Mouse (Mus musculus): ENCODE results near the gene C730034F03Rik.
A peak's percentile ranks its signal among the peaks of the same experiment; 100 is the strongest.
"Not testable (repeated sequence)": the region's sequence is repeated elsewhere in the genome, so short reads cannot be mapped to it uniquely, and the experiment has no call there.

The C730034F03Rik gene

DNA sequence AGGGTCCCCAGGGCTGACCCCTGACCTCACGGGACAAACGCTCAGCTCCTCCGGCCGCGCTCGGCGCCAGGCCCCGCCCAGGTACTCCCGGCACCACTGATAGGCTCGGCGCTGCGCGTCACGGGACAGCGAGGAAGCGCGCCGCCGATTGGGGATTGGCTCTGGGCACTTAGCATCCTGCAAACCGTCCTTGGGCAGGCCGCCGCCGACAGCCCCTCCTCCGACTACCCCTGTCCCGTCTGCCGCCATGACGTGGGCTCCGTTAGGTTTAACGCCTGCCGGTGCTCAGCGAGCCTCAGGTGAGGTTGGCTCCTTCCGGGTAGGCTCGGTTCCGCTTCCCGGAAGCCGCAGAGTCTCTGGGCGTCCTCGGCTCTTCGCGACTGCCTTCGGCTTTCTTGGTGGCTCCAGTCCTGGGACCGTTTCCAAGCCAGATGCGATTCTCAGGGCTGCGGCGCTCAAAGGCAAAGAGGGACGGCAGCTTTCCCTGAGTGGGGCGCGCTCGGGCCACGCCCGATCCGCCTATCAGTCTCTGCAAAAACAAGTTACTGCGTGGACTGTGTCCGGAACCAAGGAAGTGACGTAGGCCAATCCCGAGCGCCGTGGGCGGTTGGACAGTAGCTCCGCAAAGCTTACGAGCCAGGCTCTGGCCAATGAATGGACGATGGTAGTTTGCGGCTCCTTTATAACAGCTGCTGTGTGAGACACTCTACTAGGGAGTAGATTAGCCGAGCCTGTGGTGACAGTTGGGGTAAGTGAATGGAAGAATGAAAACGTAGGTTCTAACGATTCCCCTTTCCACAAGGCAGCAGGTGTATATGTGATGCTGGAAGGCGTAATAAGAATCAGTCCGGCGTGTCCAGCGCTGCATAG is at the start of gene C730034F03Rik, which contains the start of the genes Gm44502 and Chkb:
Gene C730034F03Rik (plus strand): TSS at position 238 of the 870 bp plus-strand sequence.
Gene Gm44502 (minus strand): TSS at position 345 of the 870 bp plus-strand sequence.
Gene Chkb (minus strand): TSS at position 557 of the 870 bp plus-strand sequence.
- peak; percentile 88 for DNase-seq (ENCODE audit: low spot score)

DNA sequence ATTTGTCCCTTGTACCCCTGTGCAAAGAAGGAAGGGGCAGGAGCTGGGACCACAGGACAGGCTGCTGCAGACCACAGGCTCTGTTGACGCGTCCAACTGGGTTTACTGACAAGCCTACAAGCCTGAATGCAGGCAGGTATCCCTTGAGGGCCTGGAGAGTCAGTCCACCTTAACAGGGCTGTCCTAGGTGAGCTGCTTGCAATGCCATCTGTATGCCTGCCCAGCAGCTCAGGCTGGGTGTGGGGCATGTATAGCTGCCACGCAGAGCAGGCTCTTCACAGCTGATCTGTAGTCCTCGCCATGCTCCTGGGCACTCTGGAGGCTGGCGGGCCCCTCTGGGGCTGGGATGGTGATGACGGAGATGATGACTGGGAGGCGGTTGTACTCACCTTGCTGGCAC is 44.8 kb upstream of the C730034F03Rik start, which contains the start of gene Klhdc7b:
Gene Klhdc7b (plus strand): TSS at position 301 of the 400 bp plus-strand sequence.
- no peak for DNase-seq (ENCODE audit: low spot score)

DNA sequence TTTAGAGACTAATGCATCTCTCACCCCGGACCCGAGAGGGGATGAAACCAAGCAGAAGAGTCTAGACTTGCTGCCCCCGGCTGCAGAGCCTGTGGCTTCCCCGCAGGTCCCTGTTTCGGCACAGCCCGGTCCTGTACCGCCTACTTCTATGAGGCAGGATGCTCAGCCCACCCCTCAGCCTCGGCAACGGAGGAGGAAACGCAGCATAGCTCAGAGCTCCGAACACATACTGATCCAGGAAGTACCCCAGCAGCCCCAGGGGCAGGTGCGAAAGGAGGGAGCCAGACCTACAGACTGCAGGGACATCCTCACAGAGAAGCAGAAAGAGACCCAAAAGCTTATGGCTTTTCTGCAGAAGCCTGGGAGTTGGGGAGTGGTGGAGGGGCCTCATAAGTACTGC is 42.3 kb upstream of the C730034F03Rik start:
- DNase-seq (ENCODE audit: low spot score): no peak

DNA sequence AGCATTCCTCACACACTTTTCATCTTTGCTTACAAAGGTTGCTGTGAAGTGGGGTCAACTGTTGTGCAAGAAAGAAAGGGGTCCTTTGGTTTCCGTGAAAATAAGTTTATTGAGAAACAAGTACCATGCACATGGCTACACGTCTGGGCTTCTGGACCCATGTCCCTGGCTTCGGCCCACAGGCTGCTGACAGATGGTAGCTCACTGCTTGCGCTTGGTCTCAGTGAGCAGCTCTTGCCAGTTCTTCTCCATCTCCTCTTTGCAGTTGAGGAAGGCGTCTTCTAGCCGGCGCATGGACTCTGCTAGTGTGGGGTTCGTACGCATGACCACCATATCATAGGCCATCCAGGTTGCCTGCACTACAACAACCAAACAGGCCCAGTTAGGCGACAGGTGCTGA is 39.3 kb upstream of the C730034F03Rik start:
- no peak for DNase-seq (ENCODE audit: low spot score)

DNA sequence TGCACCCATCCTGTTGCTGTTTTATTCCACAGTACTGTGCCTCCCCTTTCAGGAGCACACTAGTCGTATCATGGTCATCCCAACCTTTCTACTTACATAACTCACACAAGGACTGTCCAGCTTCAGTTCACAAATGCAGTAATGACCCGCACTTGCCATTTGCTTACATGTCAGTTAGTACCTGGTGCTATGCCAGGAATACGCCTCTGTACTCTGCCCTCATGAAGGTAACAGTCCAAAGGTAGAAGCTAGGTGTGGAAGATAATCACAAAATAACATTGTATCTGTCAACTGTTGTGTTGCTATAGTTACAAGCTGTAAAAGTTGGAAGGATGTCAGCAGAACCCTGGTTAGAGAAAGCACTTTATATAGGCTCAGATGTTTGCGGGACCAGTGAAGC is 32.5 kb upstream of the C730034F03Rik start:
- DNase-seq (ENCODE audit: low spot score): no peak

DNA sequence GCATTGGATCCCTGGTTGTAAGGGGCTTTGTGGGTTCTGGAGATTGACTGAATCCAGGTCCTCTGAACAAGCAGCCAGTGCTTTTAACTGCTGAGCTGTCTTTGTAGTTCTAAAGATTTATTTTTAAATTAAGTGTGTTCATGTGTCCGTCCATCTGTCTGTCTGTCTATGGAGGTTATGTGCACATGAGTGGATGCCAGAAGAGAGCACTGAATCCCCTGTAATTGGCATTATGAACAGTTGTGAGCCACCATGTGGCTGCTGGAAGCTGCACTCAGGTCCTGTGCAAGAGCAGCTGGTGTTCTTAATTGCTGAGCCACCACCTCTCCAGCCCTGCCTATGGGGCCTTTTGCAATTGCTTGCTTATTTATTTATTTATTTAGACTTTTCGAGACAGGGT is 31.2 kb upstream of the C730034F03Rik start:
- DNase-seq (ENCODE audit: low spot score): no peak

DNA sequence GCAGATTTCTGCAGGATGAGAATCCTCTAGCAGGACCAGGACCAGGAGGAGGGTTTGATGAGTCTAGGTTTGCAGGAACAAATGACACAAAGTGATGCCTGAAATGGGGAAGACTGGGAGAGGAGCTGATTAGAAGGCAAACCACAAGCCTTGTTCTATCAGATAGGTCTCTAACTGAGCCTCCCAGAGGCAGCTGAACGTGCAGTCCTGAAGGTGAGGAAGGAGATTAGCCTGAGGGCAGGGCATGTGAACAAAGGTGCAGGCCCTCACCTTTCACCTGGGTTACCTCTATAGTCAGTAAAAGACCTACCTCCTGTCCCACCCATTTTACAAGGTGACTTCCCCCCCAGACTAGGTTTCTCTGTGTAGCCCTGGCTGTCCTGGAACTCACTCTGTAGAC is 29.7 kb upstream of the C730034F03Rik start:
- DNase-seq (ENCODE audit: low spot score): no peak

DNA sequence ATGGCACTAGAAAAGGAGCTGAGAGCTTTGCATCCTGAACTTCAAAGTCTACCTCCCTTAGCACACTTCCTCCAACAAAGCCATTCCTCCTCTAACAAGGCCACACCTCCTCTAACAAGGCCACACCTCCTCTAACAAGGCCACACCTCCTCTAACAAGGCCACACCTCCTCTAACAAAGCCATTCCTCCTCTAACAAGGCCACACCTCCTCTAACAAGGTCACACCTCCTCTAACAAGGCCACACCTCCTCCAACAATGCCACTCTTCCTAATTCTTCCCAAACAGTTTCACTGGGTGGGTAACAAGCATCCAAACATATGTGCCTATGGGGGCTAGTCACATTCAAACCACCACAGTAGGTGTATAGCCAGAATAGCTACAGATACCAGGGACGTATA is 26.9 kb upstream of the C730034F03Rik start:
- no peak for DNase-seq (ENCODE audit: low spot score)

DNA sequence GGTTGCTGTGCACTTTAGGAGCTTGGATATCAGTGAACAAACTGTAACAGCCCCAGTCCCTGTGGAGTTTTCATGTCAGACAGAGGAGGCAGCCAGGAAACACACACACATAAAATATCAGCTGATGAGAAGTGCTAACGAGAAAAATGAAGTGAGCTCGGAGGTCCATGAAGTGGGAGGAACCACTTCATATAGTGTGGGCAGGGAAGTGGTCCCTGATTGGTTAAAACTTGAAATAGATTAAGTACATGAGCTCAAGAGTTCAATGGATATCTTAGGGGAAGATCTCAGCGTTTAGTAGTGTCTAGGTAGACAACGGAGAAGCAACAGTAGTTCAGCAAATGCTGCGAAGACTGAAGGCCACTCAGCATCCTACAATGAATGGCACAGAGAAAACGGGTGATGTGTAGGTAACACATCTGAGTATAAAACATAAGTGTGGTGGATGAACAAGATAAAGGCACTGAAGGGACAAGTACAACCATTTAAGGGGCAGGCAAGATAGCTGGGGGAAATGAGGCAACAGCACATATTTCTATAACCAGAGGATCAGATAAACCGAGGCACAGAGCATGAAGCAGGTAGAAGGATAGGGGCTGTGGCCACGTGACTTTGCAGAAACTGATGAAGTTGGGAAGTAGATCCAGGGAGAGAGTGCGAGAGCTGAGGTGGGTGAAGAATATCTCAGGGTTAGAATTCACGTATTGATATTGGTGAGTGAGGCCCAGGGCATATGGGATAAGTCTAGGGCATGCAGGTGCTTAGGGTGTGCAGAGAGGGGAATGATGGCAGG is 24.4 kb upstream of the C730034F03Rik start:
- no peak for DNase-seq (ENCODE audit: low spot score)

DNA sequence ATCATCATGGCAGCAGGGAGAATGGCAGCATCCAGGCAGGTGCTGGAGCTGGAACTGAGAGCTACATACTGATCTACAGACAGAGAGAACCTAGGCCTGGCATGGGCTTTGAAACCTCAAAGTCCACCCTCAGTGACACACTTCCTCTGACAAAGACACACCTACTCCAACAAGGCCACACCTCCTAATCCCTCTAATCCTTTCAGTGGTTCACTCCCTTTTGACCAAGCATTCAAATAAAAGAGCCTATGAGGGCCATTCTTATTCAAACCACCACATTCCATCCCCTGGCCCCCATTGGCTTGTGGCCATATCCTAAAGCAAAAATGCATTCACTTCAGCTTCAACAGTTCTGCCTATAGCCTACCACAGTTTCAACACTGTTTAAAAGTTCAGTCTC is 22.7 kb upstream of the C730034F03Rik start:
- no peak for DNase-seq (ENCODE audit: low spot score)

DNA sequence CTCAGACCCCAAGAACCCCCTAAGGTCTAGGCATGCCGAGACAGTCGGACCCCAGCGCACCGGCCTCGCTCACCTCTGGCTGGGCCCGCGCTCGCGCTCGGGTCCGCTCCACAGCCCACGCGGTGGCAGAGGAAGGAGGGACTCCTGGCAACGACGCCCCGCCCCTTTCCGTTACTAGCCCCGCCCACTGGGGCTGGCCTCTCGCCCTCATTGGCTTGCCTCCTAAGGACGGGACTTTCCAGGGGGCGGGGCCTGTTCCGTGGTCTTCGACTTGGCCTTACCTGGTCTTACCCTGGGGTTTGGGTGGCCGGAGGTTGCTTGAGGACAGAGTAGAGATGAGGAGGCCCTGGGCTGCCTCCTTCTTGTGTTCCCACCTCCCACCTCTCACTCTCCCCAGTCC is 19.3 kb upstream of the C730034F03Rik start, which contains the start of gene Syce3:
Gene Syce3 (minus strand): TSS at position 386 of the 400 bp plus-strand sequence.
- peak; percentile 97 for DNase-seq (ENCODE audit: low spot score)

DNA sequence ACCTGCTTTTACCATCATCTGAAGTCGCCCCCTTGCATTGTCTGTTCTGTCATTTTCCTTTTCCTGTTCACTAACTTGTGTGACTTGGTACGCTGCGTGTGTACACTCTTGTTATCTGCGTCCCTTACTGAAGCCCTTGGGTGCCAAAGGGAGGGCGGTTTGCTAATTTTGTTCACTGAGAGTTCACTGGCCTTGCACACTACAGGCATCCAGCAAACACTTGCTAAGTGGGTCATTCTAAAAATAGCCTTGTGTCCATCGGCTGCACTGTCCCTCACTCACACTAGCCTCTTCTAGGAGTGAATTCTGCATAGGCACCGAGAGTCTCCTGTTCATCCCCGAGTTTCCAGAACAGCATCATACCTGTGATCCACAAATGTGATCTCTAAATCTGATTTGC is 14.1 kb upstream of the C730034F03Rik start:
- DNase-seq (ENCODE audit: low spot score): no peak

DNA sequence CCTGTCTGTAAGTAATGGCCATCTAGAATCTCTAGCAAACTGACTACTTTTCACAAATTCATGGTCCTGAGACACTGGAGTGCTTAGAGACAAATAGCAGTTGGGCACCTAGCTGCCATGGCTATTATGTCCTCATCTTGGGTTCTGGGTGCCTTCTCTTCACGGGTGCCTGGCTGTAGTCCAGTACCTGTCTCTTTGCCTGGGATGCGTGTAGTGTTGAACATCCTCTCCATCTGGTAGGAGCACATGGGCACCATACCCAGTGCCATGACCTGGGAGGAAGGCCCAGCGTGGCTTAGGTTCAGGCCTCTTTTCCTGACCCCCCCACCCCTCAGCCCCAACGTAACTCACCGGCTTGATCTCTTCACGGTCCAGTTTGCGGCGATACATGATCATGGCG is 7.5 kb upstream of the C730034F03Rik start:
- DNase-seq (ENCODE audit: low spot score): no peak

DNA sequence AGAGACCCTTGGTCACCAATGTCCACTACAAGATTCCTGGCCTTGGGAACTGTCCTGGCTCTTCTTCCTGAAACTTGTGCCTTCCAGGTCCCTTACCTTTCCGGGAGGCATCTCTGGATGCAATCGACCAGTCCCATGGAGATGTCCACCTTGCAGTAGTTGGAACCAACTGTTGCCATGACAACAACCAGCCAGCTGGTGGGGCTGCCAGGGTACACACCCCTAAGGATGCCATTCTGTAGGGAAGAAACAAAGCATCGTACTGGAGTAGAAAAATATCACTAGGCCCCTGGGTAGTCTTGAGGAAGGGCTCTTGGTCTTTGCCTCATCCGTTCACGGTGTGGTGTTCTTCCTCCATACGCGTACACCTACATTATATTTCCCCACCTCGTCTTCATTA is 4.8 kb upstream of the C730034F03Rik start:
- DNase-seq (ENCODE audit: low spot score): no peak

DNA sequence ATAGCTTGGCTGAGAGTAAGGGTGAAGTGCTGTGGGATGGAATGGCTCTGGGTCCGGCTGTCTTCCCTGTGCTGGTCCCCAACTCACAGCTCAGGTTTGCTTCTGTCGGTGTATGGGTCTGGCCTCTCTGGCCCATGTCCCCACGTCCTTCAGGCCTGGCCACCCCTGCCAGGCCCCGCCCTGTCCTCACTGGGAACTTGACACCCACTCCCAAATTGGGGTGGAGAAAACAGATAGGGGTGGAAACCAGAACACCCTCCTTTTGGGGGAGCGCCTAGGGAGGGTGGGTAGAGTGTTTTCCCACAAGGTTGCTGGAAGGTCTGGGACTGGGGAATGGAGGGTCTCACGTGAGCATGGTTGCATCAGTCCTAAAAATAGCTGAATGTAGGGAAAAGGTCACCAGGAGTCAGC is 3.7 kb upstream of the C730034F03Rik start, which contains the start of gene Cpt1b:
Gene Cpt1b (minus strand): TSS at position 153 of the 411 bp plus-strand sequence.
- no peak for DNase-seq (ENCODE audit: low spot score)

DNA sequence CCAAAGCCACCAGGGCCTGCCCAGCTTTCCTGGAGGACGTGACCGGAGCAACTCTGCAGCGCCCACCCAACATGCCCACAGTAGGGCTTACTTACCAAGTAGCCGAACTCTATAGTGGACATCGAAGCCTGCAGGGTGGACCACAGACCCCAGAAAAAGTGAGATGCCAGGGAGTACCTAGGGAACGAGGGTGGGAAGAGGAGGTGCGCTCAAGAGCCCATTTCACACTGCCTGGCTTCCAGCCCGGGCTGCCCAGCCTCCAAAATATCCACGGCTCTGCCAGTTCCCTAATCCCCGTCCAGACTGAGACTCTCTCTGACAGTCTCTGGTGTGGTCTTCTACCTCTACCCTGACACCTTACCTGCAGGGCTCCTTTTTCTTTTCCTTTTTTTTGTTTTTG is 2.7 kb upstream of the C730034F03Rik start:
- no peak for DNase-seq (ENCODE audit: low spot score)

DNA sequence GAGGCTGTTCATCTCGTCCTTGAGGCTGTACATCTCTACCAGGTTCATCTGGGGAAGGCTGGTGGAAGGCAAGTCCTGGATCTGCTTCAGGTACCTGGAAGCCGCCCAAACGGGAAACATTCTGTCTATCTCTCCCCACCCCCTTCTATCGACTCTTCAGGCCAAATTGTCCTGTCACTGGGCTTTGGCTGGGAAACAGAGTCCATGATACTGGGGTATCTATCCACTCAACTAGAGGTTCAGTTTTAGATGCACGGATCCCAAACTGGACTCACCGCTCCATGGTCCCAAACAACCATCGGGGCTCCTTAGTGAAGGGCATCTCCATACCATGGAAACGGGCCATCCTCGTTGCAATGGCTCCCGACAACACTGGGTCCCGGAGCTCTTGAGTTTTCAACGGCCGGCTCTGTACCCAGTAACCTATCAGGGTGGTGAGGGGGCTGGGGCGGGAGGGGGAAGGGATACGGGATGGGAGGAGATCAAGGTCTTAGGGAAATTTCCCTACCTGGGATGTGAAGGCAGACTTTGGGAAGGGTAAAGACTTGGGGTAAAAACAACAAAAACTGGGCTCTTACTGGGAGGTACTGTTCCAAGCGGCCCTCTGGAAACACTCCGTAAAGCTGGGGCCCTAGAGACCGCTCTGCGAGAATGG is 1.1 kb upstream of the C730034F03Rik start:
- no peak for DNase-seq (ENCODE audit: low spot score)

DNA sequence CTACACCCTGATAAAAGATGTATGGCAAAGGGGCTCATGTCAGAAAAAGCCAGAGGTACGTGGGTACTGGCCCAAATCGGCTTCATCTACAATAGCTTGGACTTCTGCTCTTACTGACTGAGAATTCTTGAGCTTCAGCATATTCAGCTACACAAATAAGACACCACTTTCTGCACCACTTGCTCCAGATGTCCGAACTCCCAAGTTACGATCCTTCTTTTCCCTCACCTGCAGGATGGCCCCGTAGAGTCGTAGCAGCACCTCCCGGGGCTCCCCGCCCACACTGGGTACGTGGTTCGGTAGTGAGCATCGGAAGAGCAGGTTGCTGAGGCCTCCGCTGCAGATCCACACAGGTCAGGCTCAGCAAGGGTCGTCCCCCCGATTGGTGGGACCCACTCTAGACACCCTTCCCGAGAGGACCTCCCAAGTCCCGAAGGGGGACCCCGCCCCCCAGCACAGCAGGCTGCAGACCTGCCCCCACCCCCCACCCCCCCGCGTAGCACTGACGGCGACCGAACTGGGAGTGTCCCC is 503 bp upstream of the C730034F03Rik start:
- no peak for DNase-seq (ENCODE audit: low spot score)

DNA sequence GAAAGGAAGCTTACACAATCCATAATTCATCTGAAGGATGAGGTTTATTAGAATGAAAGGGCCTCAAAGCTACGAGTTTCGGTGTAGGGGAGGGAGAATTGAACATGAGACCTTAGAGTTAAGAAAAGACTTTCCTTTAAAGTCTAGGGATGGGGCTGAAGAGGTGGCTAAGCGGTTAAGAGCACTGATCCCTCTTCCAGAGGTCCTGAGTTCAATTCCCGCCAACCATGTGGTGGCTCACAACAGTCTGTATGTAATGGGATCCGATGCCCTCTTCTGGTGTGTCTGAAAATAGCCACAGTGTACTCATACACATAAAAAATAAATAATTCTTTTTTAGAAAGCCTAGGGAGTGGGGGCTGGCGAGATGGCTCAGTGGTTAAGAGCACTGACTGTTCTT is 952 bp downstream of the C730034F03Rik start:
- no peak for DNase-seq (ENCODE audit: low spot score)

DNA sequence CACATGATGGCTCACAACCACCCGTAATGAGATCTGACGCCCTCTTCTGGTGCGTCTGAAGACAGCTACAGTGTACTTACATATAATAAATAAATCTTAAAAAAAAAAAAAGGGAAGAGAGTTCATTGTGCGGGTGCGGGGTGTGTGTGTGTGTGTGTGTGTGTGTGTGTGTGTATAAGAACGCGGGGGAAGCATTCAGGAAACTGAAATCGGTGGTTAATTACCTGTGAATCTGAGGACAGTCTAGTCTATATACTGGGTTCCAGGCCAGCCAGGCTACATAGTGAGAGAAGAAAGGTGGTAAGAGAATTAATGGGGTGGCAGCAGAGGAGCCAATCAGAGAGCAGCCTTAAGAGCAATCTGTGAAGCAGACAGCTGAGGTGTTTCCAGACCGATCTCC is 1.4 kb downstream of the C730034F03Rik start:
- DNase-seq (ENCODE audit: low spot score): not testable (repeated sequence)

DNA sequence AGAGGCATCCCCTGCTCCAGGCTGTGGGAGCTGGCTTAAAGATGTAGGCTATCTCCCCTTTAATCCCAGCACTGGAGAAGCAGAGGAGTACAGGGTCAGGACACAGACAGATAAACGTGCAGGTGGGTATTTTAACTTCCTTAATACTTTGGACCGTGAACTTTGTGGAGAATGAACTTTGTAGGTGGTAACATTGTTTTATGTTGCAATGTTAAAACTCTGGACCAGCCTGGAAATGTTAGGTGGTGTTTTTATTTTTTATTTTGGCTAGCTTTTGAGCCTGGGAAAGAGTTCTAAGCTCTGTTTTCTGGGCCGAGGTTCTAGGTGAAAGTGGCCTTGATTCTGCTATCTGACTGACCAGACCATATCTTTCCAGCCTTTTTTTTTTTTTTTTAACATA is 1.9 kb downstream of the C730034F03Rik start:
- no peak for DNase-seq (ENCODE audit: low spot score)

DNA sequence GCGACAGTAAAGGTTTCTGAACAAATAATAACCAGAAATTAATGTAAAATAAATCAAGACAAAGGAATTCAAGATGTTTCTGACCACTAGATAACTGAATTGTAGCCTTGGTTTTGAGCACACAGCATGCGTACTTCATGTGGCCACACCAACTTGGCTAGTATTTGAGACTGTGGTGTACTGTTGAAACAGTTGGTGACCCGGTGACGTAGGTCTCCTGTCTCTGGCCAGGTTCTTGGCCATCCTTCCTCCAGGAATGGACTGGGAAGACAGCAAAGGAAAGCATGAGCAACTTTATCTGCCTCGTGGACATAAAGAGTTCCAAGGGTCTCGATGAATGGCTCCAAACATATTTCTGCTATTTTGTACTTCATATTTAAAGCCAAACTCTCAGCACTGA is 2.4 kb downstream of the C730034F03Rik start:
- no peak for DNase-seq (ENCODE audit: low spot score)
